17 mouse cellular contexts compared by ENCODE assay signal in the genomic region with DNA sequence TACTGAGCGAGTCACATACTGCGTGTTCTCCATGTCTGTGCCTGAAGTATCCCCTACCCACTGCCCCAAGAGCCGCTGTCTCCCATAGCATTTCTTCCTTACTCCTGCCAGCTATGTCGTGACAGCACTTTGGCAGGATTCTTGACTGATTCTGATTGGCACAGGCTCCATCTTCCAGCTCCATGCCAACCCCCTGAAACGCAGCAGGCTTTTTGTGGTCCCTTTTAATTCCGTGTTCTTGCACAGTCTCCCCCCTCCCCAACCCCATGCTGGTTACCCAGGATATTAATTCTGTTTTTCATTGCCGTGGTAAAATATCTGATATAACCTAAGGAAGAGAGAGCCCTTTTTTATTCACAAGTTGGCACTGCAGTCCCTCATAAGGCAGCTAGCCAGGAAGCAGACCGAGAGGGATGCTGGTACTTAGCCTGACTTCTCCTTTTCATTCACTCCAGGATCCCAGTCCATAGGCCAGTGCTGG.
DNase-seq lines count a peak whose midpoint lies in the region; ATAC-seq and TF ChIP-seq lines count a peak whose summit lies in the region.
"Had no signal": no experiment of that assay in that cellular context is flagged by ENCODE, and none has a peak within 500 bp of the region (broad histone marks: within the 10 kb centered on the region; RNA-seq: fewer than 3 reads in every experiment).

No protein-coding gene starts in this region.

- H3K27me3 ChIP-seq in forebrain, embryonic 13.5 days: no peaks in the 10 kb centered on the region
- H3K27me3 ChIP-seq in forebrain, embryonic 10.5 days (ENCODE audit: poor library complexity, severe bottlenecking): no peaks in the 10 kb centered on the region
- H3K27me3 ChIP-seq in hindbrain, embryonic 16.5 days (replicated peaks; ENCODE audit: control insufficient read depth, insufficient read depth, low read length): no peaks in the 10 kb centered on the region
- no peaks in the 10 kb centered on the region for H3K27me3 ChIP-seq in intestine, embryonic 15.5 days (replicated peaks)
- H3K27me3 ChIP-seq: heart, embryonic 13.5 days; limb, embryonic 12.5 days had no signal

- no peaks in the 10 kb centered on the region for H3K9me3 ChIP-seq in forebrain, embryonic 13.5 days (replicated peaks)
- no peaks in the 10 kb centered on the region for H3K9me3 ChIP-seq in forebrain, embryonic 10.5 days
- no peaks in the 10 kb centered on the region for H3K9me3 ChIP-seq in hindbrain, embryonic 16.5 days (ENCODE audit: control insufficient read depth, low read length)
- H3K9me3 ChIP-seq in intestine, embryonic 15.5 days: no peaks in the 10 kb centered on the region
- H3K9me3 ChIP-seq: heart, embryonic 13.5 days; limb, embryonic 12.5 days had no signal

- TF ChIP-seq POLR2A in brain, embryonic 14.5 days (IDR thresholded peaks at IDR 0.05; ENCODE audit: borderline replicate concordance, extremely low read depth, insufficient read depth, insufficient read length, poor library complexity, severe bottlenecking): no peak

- TF ChIP-seq CTCF in brain, embryonic 14.5 days (IDR thresholded peaks at IDR 0.05; ENCODE audit: borderline replicate concordance, extremely low read depth, insufficient read depth, insufficient read length): no peak

- DNase-seq in forebrain, embryonic 10.5 days (ENCODE audit: extremely low spot score, low spot score): no peak
- DNase-seq in layer of hippocampus, postnatal 14 days (ENCODE audit: low spot score in 2 of 2): peak; percentile 28 to 57
- no peak for DNase-seq in layer of hippocampus, adult 9-10 months (ENCODE audit: low spot score)
- peak; percentile 94 for DNase-seq in brain, embryonic 14.5 days (ENCODE audit: low read depth)
- no peak for DNase-seq in embryo, embryonic 11 days
- DNase-seq: adrenal gland, postnatal 10 days; B cell, adult 2 months; gastrocnemius, postnatal 25 days; lung, adult 18-20 months; lung, postnatal 4 days; right cerebral cortex, postnatal 25 days; thymus, adult 18-20 months had no signal

- no peak overlapping the region for H3K4me2 ChIP-seq in forebrain, embryonic 13.5 days
- no peak overlapping the region for H3K4me2 ChIP-seq in hindbrain, embryonic 16.5 days (ENCODE audit: low read length)
- no peak overlapping the region for H3K4me2 ChIP-seq in intestine, embryonic 15.5 days (replicated peaks)
- H3K4me2 ChIP-seq: heart, embryonic 13.5 days; limb, embryonic 12.5 days had no signal

- H3K4me3 ChIP-seq in forebrain, embryonic 13.5 days: no peak overlapping the region
- no peak overlapping the region for H3K4me3 ChIP-seq in forebrain, embryonic 10.5 days
- no peak overlapping the region for H3K4me3 ChIP-seq in hindbrain, embryonic 16.5 days (ENCODE audit: low read length)
- H3K4me3 ChIP-seq in intestine, embryonic 15.5 days (replicated peaks): no peak overlapping the region
- H3K4me3 ChIP-seq: heart, embryonic 13.5 days; limb, embryonic 12.5 days had no signal

- no peaks in the 10 kb centered on the region for H3K36me3 ChIP-seq in forebrain, embryonic 13.5 days (ENCODE audit: poor library complexity, severe bottlenecking)
- H3K36me3 ChIP-seq in forebrain, embryonic 10.5 days (replicated peaks): no peaks in the 10 kb centered on the region
- H3K36me3 ChIP-seq in hindbrain, embryonic 16.5 days (ENCODE audit: control insufficient read depth, insufficient read depth, low read length): no peaks in the 10 kb centered on the region
- H3K36me3 ChIP-seq in intestine, embryonic 15.5 days: no peaks in the 10 kb centered on the region
- H3K36me3 ChIP-seq: heart, embryonic 13.5 days; limb, embryonic 12.5 days had no signal

- WGBS in forebrain, embryonic 13.5 days: 63% methylated on average over 8 of the region's 8 CpGs
- WGBS in forebrain, embryonic 10.5 days: 89% methylated on average over 8 of the region's 8 CpGs
- 53% methylated on average over 8 of the region's 8 CpGs for WGBS in hindbrain, embryonic 16.5 days
- WGBS in intestine, embryonic 15.5 days: 90% methylated on average over 8 of the region's 8 CpGs

- peaks cover 30% of the 10 kb centered on the region for H3K4me1 ChIP-seq in forebrain, embryonic 13.5 days
- peaks cover 5% of the 10 kb centered on the region; the same call in 1 of the 2 replicates for H3K4me1 ChIP-seq in forebrain, embryonic 10.5 days
- H3K4me1 ChIP-seq in hindbrain, embryonic 16.5 days (ENCODE audit: control insufficient read depth, insufficient read depth, low read depth, low read length): no peaks in the 10 kb centered on the region; the same call in 1 of the 2 replicates
- no peaks in the 10 kb centered on the region; the same call in 1 of the 2 replicates for H3K4me1 ChIP-seq in intestine, embryonic 15.5 days (replicated peaks)

- peak overlapping the region; percentile 59 for H3K27ac ChIP-seq in forebrain, embryonic 13.5 days
- no peak overlapping the region for H3K27ac ChIP-seq in forebrain, embryonic 10.5 days
- 0 out of 2 replicates have a peak overlapping the region, but pooled peaks have one; percentile 9 for H3K27ac ChIP-seq in hindbrain, embryonic 16.5 days (ENCODE audit: low read depth, low read length)
- no peak overlapping the region for H3K27ac ChIP-seq in intestine, embryonic 15.5 days
- H3K27ac ChIP-seq: heart, embryonic 13.5 days; limb, embryonic 12.5 days had no signal

- ATAC-seq in forebrain, embryonic 13.5 days: peak; percentile 76
- ATAC-seq in hindbrain, embryonic 16.5 days: peak; percentile 93
- ATAC-seq in intestine, embryonic 15.5 days: no peak

- H3K9ac ChIP-seq in forebrain, embryonic 13.5 days: no peak overlapping the region
- H3K9ac ChIP-seq in hindbrain, embryonic 16.5 days (ENCODE audit: low read depth, low read length): no peak overlapping the region
- H3K9ac ChIP-seq in intestine, embryonic 15.5 days: no peak overlapping the region
- H3K9ac ChIP-seq: heart, embryonic 13.5 days; limb, embryonic 12.5 days had no signal

Comparison
In these comparisons a context has a peak if more than half of its experiments do, and no peak if none do; other contexts are left out.
1. H3K27ac ChIP-seq: peak in forebrain, embryonic 13.5 days (single experiment) and hindbrain, embryonic 16.5 days (single experiment); none in forebrain, embryonic 10.5 days (single experiment) and intestine, embryonic 15.5 days (single experiment).
2. DNase-seq: peak in layer of hippocampus, postnatal 14 days (2 of 2) and brain, embryonic 14.5 days (single experiment); none in forebrain, embryonic 10.5 days (single experiment), layer of hippocampus, adult 9-10 months (single experiment) and embryo, embryonic 11 days (single experiment).